Mouse (Mus musculus) olfactory bulb, adult 2 months (tissue): Measurements from ENCODE around the gene Lsmem1.

Experiments used
- CTCF ChIP-seq: fragments of 200-500 bp; IDR thresholded peaks from 2 replicates; pipeline ENCODE4 v1.5.1; 2012; ENCODE audit warnings: low read depth, mild to moderate bottlenecking, low read length, moderate library complexity; ENCODE audit not compliant: insufficient read depth
- POLR2A ChIP-seq: fragments of 200-500 bp; IDR thresholded peaks from 2 replicates; pipeline ENCODE4 v1.6.1; 2012; ENCODE audit warnings: mild to moderate bottlenecking, low read depth, low read length, moderate library complexity; ENCODE audit not compliant: insufficient read depth

DNA sequence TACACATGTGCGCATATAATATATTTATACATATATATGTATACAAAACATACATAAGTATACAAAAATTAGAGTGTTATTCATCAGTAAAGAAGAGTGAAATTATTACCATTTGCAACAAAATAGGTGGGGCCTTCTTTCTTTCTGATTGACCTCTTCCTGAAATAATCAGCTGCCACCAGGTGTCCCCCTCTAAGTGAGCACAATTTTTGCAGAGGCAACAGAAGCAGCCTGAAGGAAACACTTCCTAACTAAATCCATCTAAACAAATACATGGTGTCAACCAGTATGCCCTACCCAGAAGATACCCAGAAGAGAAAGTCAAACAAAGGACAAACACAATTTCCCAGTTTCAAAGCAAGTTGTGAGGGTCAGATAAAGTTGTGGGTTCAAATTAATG, 29.6 kb downstream of the Lsmem1 start:
- TF ChIP-seq CTCF (no peak), POLR2A (no peak)
